Mouse (Mus musculus): ENCODE measurements at regions not wholly inside any gene's neighbourhood (a gene's known extent, or its start where the extent isn't known, plus 50 kb on each side); places are given as distances from the start of the nearest gene placed in this dataset.

GRCm38 (mm10) chr10:67598590-67599047 lies 49.9 kb upstream of the Ado start:
- Histone ChIP-seq H3K4me3 (ENCODE audit: insufficient read depth, low read length) (no peak overlapping the region), H3K27ac (ENCODE audit: insufficient read depth, low read depth, low read length) (peak overlapping the region; percentile 91), H3K4me1 (ENCODE audit: control insufficient read depth, insufficient read depth, low read length) (peaks cover 46% of the 10 kb centered on the region)
- no peak for TF ChIP-seq POLR2A (IDR thresholded peaks at IDR 0.05; ENCODE audit: borderline replicate concordance, low read depth, low read length)
- no peak for TF ChIP-seq CTCF (IDR thresholded peaks at IDR 0.05; ENCODE audit: low read depth, low read length)

All from bone marrow macrophage, adult 2 months (primary cell).